Mouse (Mus musculus): ENCODE measurements at regions not wholly inside any gene's neighbourhood (a gene's known extent, or its start where the extent isn't known, plus 50 kb on each side); places are given as distances from the start of the nearest gene placed in this dataset.

DNA sequence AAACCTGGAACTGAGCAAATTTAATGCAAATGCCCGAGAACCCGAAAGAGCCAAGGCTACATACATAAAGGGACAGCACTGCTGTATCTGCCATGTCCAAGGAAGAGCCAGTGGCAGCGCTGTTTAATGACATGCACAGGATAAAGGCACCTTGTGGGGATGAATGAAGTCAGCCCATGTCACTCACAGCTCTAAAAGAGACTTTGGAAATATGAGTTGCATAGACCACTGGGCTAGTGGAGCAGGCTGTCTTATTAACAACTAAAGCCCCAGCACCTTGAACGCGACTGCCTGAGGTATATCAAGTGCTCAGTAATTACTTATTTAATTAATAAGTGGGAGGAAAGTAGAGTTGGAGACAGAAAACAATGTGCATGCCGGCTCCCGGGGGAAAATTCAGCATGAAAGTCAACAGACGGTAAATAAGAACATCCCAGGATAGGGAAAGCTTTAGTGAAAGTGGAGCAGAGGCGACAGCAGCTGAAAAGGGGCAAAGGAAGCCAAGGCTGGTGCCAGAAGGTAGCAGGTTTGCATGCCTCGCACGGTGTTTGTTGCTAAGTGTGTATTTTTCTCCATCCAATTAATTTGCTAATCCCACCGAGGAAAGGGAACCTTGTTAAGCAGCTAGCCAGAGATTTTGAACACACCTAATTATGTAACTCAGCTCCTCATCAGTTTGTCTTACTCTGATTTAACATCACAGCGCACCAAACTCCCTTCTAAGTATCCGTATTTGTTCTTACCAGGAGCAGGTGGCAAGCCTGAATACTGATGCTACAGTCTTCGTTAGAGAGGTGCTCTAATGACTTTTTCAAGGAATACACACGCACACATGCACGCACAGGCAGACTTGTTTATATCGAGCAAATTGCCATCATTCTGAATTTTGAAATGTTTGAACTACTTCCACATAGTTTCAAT, 167.4 kb downstream of the Triml1 start:
- no peak for DNase-seq (ENCODE audit: low read depth, low spot score)

DNA sequence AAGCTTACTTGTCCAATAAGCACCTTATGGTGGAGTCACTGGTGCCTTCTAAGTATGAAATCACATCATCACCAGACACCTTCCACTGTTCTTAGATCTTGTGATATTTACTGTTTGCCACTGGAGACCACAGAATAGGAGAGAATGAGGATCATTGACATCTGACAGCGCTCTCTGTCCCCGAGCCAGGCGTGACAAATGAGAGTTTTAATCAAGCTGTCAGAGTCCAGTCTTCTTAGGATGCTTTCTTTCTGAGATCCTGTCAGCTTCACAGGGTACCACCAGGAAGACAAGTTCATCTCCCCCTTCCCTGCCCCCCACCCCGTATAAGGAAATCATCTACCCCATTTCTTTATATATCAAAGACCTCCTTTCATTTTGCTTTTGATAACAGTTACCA, 168.7 kb downstream of the Triml1 start:
- no peak for DNase-seq (ENCODE audit: low read depth, low spot score)

DNA sequence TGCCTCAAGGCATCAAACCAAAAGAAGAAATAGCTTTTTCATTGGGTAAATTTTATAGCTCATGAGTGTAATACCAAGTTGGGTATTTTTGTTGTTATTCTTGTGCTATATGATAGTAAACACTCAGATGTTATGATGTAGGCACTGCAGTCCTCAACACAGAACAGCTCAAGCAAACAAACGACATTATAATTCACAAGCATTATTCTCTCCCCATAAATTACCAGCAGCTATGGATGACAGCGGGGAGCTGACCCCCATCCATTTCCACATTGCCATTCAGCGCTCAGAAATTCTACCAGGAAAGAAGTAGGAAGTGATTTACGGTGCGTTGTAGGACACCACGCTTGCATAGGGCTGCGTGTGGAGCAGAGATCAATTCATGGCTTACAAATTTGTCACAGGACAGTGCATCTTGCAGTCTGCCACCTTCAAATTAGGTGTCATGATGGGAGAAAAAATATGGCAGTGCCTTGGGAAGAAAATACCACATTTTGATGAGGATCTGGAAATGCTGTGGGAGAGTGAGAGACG, 173.4 kb downstream of the Triml1 start:
- no peak for DNase-seq (ENCODE audit: low read depth, low spot score)

DNA sequence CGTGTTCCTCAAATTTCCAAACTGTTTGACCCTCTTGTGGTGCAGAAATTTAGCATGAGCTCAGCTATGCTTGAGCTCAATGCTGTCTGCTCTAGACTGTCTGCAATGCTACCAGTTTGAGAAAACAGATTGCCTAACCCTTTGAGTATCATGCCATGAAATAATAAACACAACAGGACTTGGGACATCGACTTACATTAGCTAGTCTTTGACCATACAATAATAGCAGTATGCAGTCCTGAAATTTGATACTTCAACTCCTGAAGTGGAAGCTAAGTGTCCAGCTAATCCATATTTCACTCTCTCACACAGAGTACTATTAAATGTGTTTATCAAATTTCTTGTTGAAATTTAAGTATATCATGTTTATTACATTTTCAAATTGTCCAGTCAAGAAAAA, 176.8 kb downstream of the Triml1 start:
- DNase-seq (ENCODE audit: low read depth, low spot score): no peak

DNA sequence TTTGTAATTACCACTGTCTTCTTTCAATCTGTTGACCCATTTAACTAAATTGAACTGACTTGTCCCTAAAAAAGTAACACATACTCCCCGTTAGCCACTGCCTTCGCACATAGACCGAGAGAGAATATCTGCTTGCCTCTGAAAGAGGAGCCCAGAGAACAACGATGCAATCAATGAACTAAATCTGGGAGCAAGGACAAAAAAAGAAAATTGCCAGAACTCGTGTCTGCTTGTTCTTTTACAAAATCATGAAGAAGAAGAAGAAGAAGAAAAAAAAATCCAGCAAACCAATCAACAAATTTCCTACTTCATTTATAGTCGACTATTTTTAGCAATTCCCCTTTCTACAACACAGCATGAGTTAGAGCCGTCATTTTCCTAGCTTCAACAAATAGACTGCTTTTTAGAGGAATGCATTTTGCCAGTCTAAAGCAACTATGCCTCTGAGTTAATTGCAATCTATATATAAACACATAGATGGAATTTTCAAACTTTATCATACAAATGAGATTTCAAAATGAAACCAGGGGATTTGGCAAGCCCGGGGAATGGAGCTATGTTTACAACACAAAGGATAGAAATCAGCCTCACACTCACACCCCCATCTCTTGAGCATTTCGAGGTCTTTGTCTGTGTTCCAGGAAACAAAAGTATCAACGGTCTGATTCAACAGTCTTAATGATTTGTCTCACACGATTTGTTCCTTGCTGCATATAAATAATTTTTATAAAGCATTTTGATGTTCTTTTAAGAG, 183.1 kb downstream of the Triml1 start:
- DNase-seq (ENCODE audit: low read depth, low spot score): no peak

DNA sequence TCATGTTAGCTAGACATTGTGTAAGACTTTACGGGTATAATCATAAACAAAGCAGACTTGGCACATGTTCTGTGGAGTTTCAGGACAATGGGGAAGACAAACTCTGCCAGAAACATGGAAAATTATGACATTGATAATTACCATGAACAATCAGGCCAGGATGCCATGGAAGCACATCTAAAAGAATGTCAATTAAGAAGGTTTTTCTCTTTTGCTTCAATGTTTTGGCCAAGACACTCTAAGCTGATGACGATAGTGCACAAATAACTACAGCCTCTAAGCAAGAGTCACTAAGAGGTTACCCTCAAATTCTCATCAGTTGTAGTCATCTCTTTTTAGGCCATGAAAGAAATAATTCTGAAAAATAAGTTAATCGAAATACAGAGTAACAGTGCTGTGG, 208.7 kb downstream of the Triml1 start:
- DNase-seq (ENCODE audit: low read depth, low spot score): no peak

DNA sequence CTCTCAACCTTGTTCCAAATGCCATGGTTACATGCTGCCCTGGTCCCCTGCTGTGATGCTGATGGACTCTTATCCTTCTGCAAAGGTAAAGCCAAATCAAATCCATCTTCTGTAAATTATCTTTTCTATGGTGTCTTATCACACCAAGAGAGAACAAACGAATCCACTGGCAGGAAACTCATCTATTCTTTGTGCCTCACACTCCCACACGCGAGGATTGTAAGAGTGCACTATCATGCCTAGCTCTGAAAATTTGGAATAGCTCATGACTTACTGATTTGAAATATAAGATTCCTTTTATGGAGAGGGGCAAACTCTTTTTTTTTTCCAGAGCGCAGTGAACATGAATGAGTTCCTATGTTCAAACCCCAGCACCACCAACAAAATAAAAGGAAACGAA, 249.6 kb downstream of the Triml1 start:
- peak; percentile 12 for DNase-seq (ENCODE audit: low read depth, low spot score)

DNA sequence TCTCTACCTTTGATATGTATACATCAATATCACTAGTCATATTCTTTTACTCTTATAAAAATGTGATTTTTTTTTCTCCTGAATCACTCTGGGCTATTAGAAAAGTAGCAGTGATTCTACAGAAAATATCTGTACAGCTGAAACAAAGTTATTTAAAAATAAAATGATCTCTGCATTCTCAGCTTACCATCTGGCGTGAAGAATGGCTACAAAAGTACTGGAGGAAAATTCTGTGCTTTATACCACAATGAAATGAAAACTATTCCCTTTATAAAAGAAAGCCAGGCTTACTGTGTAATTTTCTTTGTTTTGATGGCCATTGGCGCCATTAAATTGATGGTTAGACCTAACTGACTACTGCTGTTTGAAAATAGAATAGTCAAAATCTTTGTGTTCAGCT, 254.8 kb downstream of the Triml1 start:
- no peak for DNase-seq (ENCODE audit: low read depth, low spot score)

DNA sequence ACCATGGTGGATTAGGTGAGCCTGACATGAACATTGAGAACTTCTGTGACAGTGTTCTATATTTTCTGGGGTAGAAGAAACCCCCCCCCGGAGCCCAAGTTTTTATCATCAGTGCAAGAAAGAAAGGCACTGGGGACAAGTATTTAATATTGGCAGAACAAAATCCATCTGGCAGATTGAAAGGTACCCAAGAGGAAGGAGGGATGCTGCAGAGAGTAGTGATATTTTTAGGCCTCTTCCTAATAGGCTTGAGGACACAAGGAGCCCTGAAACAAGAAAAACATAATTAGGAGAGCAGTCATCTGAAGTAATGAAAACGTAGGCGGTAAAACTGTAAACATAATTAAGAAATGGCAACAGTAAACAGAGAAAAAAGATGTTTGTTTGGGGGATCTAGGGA, 271.0 kb downstream of the Triml1 start:
- no peak for DNase-seq (ENCODE audit: low read depth, low spot score)

Data from R1 (cell line).